Mouse (Mus musculus): ENCODE measurements around the gene Mitd1. TPM values are rescaled to one million over a fixed set of nuclear protein-coding genes. Genes with fewer than 3 reads are reported as not detected.

The Mitd1 gene
- polyA plus RNA-seq, 1 experiment, result 0.19 TPM

GRCm38 (mm10) chr1:37864511-37865400 is 25.5 kb downstream of the Mitd1 start:
- peaks cover 39% of the 10 kb centered on the region for H3K4me1 ChIP-seq (ENCODE audit: control insufficient read depth)
- H3K4me3 ChIP-seq (replicated peaks), result peak overlapping the region; percentile 82
- no peaks in the 10 kb centered on the region for H3K36me3 ChIP-seq (ENCODE audit: control insufficient read depth)
- no peaks in the 10 kb centered on the region; the same call in 1 of the 2 replicates for H3K9me3 ChIP-seq (ENCODE audit: control insufficient read depth, low read length)
- peaks cover 11% of the 10 kb centered on the region for H3K27me3 ChIP-seq (ENCODE audit: control insufficient read depth)
- no peak for TF ChIP-seq TAL1 (IDR thresholded peaks at IDR 0.05; ENCODE audit: low read length)
- no peak for TF ChIP-seq GATA1 (IDR thresholded peaks at IDR 0.05; ENCODE audit: low read length)

- Histone ChIP-seq H3K27me3 (ENCODE audit: control insufficient read depth) (no peaks in the 10 kb centered on the region), H3K4me1 (ENCODE audit: control insufficient read depth) (no peaks in the 10 kb centered on the region; the same call in 1 of the 2 replicates), H3K36me3 (ENCODE audit: control insufficient read depth) (no peaks in the 10 kb centered on the region), H3K4me3 (replicated peaks) (no peak overlapping the region), H3K9me3 (ENCODE audit: control insufficient read depth, low read length) (no peaks in the 10 kb centered on the region)
- TF ChIP-seq TAL1 (IDR thresholded peaks at IDR 0.05; ENCODE audit: low read length) (no peak), GATA1 (IDR thresholded peaks at IDR 0.05; ENCODE audit: low read length) (no peak)
These were observed 39.5 kb downstream of the Mitd1 start for GRCm38 (mm10) chr1:37850696-37851095.

GRCm38 (mm10) chr1:37846878-37847277 is 43.3 kb downstream of the Mitd1 start:
- TF ChIP-seq GATA1 (IDR thresholded peaks at IDR 0.05; ENCODE audit: low read length) (no peak), TAL1 (IDR thresholded peaks at IDR 0.05; ENCODE audit: low read length) (no peak)
- Histone ChIP-seq H3K4me1 (ENCODE audit: control insufficient read depth) (no peaks in the 10 kb centered on the region; the same call in 1 of the 2 replicates), H3K27me3 (ENCODE audit: control insufficient read depth) (no peaks in the 10 kb centered on the region), H3K4me3 (replicated peaks) (no peak overlapping the region), H3K36me3 (ENCODE audit: control insufficient read depth) (no peaks in the 10 kb centered on the region), H3K9me3 (ENCODE audit: control insufficient read depth, low read length) (no peaks in the 10 kb centered on the region)

GRCm38 (mm10) chr1:37831681-37832080 is 58.5 kb downstream of the Mitd1 start:
- no peak for TF ChIP-seq TAL1 (IDR thresholded peaks at IDR 0.05; ENCODE audit: low read length)
- no peak for TF ChIP-seq GATA1 (IDR thresholded peaks at IDR 0.05; ENCODE audit: low read length)

More at GRCm38 (mm10) chr1:37831681-37832080, 58.5 kb downstream of the Mitd1 start:
- Histone ChIP-seq H3K27me3 (ENCODE audit: control insufficient read depth) (no peaks in the 10 kb centered on the region), H3K36me3 (ENCODE audit: control insufficient read depth) (no peaks in the 10 kb centered on the region), H3K4me3 (replicated peaks) (no peak overlapping the region), H3K9me3 (ENCODE audit: control insufficient read depth, low read length) (no peaks in the 10 kb centered on the region), H3K4me1 (ENCODE audit: control insufficient read depth) (no peaks in the 10 kb centered on the region)

Other genes starting within 250 kb of the Mitd1 start
- gene 2010300C02Rik, start 170.3 kb downstream of the Mitd1 start, polyA plus RNA-seq (2012), result 0.08 TPM in 1 of 2 replicates, not detected in the other
- gene Tsga10, start 24.0 kb downstream of the Mitd1 start, polyA plus RNA-seq (2012), result 0.03 and 0.04 TPM in 2 replicates
- not detected in 2 replicates for gene Lipt1, start 18.7 kb downstream of the Mitd1 start, polyA plus RNA-seq (2012)
- 3.3 and 3.6 TPM in 2 replicates for gene Mrpl30, start 66 bp upstream of the Mitd1 start, polyA plus RNA-seq (2012)
- not detected in 2 replicates for gene Lyg2, start 26.1 kb upstream of the Mitd1 start, polyA plus RNA-seq (2012)
- gene Lyg1, start 67.3 kb upstream of the Mitd1 start, polyA plus RNA-seq (2012), result not detected in 2 replicates
- 0.46 and 1.1 TPM in 2 replicates for gene Txndc9, start 107.5 kb upstream of the Mitd1 start, polyA plus RNA-seq (2012)
- gene Eif5b, start 107.6 kb upstream of the Mitd1 start, polyA plus RNA-seq (2012), result 10.1 and 11.0 TPM in 2 replicates
- 0.21 and 0.33 TPM in 2 replicates for gene Rev1, start 239.4 kb upstream of the Mitd1 start, polyA plus RNA-seq (2012)

Data from erythroblast, embryonic 14.5 days (primary cell).